Mouse (Mus musculus): ENCODE results near the gene Parp6. TPM values are rescaled to one million over a fixed set of nuclear protein-coding genes. Genes with fewer than 3 reads are reported as not detected.

Gene Parp6
- total and polyA plus RNA-seq, 3 experiments: 4.4 to 5.7 (median 4.6) TPM

GRCm38 (mm10) chr9:59667904-59668303 lies 50.8 kb downstream of the Parp6 start:
- in situ Hi-C loops (cut with MboI; ENCODE audit: low pct_ligation_motif_present, low pct_unique_long_range_greater_than_20kb, low sequenced_read_pairs) (loop anchor here (5.0 kb wide), 1 partner anchor 41 kb away; no protein-coding TSS in a partner anchor), dilution Hi-C loops (cut with MboI; ENCODE audit: extremely low pct_ligation_motif_present, extremely low pct_unique_long_range_greater_than_20kb, low sequenced_read_pairs) (no loop called here)
- TF ChIP-seq RAD21 (IDR thresholded peaks at IDR 0.05; ENCODE audit: low read depth, low read length) (no peak), MYC (IDR thresholded peaks at IDR 0.05; ENCODE audit: low read depth, low read length) (no peak), ETS1 (conservative IDR thresholded peaks at IDR 0.05; ENCODE audit: low read depth, low read length) (no peak), MXI1 (IDR thresholded peaks at IDR 0.05; ENCODE audit: low read depth, low read length) (no peak), ZKSCAN1 (IDR thresholded peaks at IDR 0.05; ENCODE audit: borderline replicate concordance, low read depth, low read length) (no peak), GABPA (IDR thresholded peaks at IDR 0.05; ENCODE audit: insufficient replicate concordance, low read depth, low read length) (no peak), RCOR1 (conservative IDR thresholded peaks at IDR 0.05; ENCODE audit: low read depth, low read length) (no peak), HCFC1 (IDR thresholded peaks at IDR 0.05; ENCODE audit: low read depth, low read length) (no peak), E2F4 (IDR thresholded peaks at IDR 0.05; ENCODE audit: insufficient replicate concordance, low read depth, low read length) (no peak), USF1 (IDR thresholded peaks at IDR 0.05; ENCODE audit: low read depth, low read length) (no peak), MAX (IDR thresholded peaks at IDR 0.05; ENCODE audit: low read length) (no peak), IRF4 (IDR thresholded peaks at IDR 0.05; ENCODE audit: low read depth, low read length) (no peak), POLR2A (IDR thresholded peaks at IDR 0.05; ENCODE audit: low read depth, low read length) (no peak; the same call in 1 of the 2 replicates), KAT2A (IDR thresholded peaks at IDR 0.05; ENCODE audit: insufficient replicate concordance, low read length) (no peak), NELFE (IDR thresholded peaks at IDR 0.05; ENCODE audit: low read depth, low read length) (no peak), USF2 (conservative IDR thresholded peaks at IDR 0.05; ENCODE audit: low read depth, low read length) (no peak), NRF1 (IDR thresholded peaks at IDR 0.05; ENCODE audit: low read depth, low read length) (no peak), CTCF (conservative IDR thresholded peaks at IDR 0.05 in 1 of 2, IDR thresholded peaks at IDR 0.05 in 1 of 2; ENCODE audit: low read depth in 2 of 2, low read length in 2 of 2) (no peak), ZC3H11A (IDR thresholded peaks at IDR 0.05; ENCODE audit: low read depth, low read length) (no peak)
- Histone ChIP-seq H3K9ac (ENCODE audit: insufficient read depth, low read depth) (no peak overlapping the region), H3K4me3 (replicated peaks in 1 of 3; ENCODE audit: low read depth in 2 of 3, low read length in 2 of 3, poor library complexity in 1 of 3) (no peak overlapping the region), H3K36me3 (replicated peaks in 1 of 2; ENCODE audit: control insufficient read depth in 1 of 2, insufficient read depth in 1 of 2, low read length in 1 of 2) (peaks cover 87 to 97% of the 10 kb centered on the region in 2 experiments), H3K9me3 (replicated peaks; ENCODE audit: low read length) (no peaks in the 10 kb centered on the region), H3K27me3 (replicated peaks) (no peaks in the 10 kb centered on the region), H3K79me2 (replicated peaks; ENCODE audit: control insufficient read depth, extremely low read depth, insufficient read depth, poor library complexity, severe bottlenecking) (peaks cover 29% of the 10 kb centered on the region), H3K4me1 (ENCODE audit: control insufficient read depth in 1 of 2, insufficient read depth in 2 of 2) (peaks cover 0 to 13% of the 10 kb centered on the region in 2 experiments; a peak in 1 of 4 replicates), H3K27ac (ENCODE audit: insufficient read depth, low read depth) (no peak overlapping the region), H3K4me2 (ENCODE audit: insufficient read depth, low read depth, poor library complexity, severe bottlenecking) (no peak overlapping the region)
- DNase-seq (ENCODE audit: extremely low read depth): no peak

- no peak overlapping the region for H3K27ac ChIP-seq (ENCODE audit: insufficient read depth, low read depth)
- dilution Hi-C loops (cut with MboI; ENCODE audit: extremely low pct_ligation_motif_present, extremely low pct_unique_long_range_greater_than_20kb, low sequenced_read_pairs): no loop called here
- no peak overlapping the region for H3K9ac ChIP-seq (ENCODE audit: insufficient read depth, low read depth)
- TF ChIP-seq CHD1 (IDR thresholded peaks at IDR 0.05; ENCODE audit: low read depth, low read length) (no peak), MYC (IDR thresholded peaks at IDR 0.05; ENCODE audit: low read depth, low read length) (no peak), TBP (conservative IDR thresholded peaks at IDR 0.05; ENCODE audit: low read depth, low read length) (no peak)
- no peak for DNase-seq (ENCODE audit: extremely low read depth)
- in situ Hi-C loops (cut with MboI; ENCODE audit: low pct_ligation_motif_present, low pct_unique_long_range_greater_than_20kb, low sequenced_read_pairs): loop anchor here (5.0 kb wide), 1 partner anchor 41 kb away; no protein-coding TSS in a partner anchor
- no peaks in the 10 kb centered on the region for H3K27me3 ChIP-seq (replicated peaks)
- peaks cover 0 to 8% of the 10 kb centered on the region in 2 experiments; a peak in 1 of 4 replicates for H3K4me1 ChIP-seq (ENCODE audit: control insufficient read depth in 1 of 2, insufficient read depth in 2 of 2)
- H3K4me3 ChIP-seq (replicated peaks in 1 of 3; ENCODE audit: low read depth in 2 of 3, low read length in 2 of 3, poor library complexity in 1 of 3): no peak overlapping the region
- H3K4me2 ChIP-seq (ENCODE audit: insufficient read depth, low read depth, poor library complexity, severe bottlenecking): no peak overlapping the region
- peaks cover 23% of the 10 kb centered on the region for H3K79me2 ChIP-seq (replicated peaks; ENCODE audit: control insufficient read depth, extremely low read depth, insufficient read depth, poor library complexity, severe bottlenecking)
- no peaks in the 10 kb centered on the region for H3K9me3 ChIP-seq (replicated peaks; ENCODE audit: low read length)
- H3K36me3 ChIP-seq (replicated peaks in 1 of 2; ENCODE audit: control insufficient read depth in 1 of 2, insufficient read depth in 1 of 2, low read length in 1 of 2): peaks cover 86 to 97% of the 10 kb centered on the region in 2 experiments
Observed at GRCm38 (mm10) chr9:59668473-59668872, 51.4 kb downstream of the Parp6 start.

Measured in CH12.LX (cell line).